Mouse (Mus musculus) monocyte, adult 5-6 weeks (primary cell): ENCODE measurements around the gene Fip1l1. TPM values are rescaled to one million over a fixed set of nuclear protein-coding genes. Genes with fewer than 3 reads are reported as not detected.

Source experiments
- ATAC-seq: fragments of 153-309, 156-312 bp; replicated peaks from 2 replicates; pipeline ENCODE4 v1.8.0; 2017; ENCODE audit warnings: mild to moderate bottlenecking; ENCODE audit not compliant: low TSS enrichment, insufficient number of reproducible peaks, severe bottlenecking, poor library complexity, low FRiP score
- total RNA-seq: library from RNA; stranded (forward); fragments of 200-1000, 200-491, 200-594 nt; gene quantifications from 3 replicates; pipeline ENCODE4 v1.2.3, GENCODE M21; 2017

The Fip1l1 gene
- total RNA-seq, 1 experiment from 2014 or later, result 161 TPM

DNA sequence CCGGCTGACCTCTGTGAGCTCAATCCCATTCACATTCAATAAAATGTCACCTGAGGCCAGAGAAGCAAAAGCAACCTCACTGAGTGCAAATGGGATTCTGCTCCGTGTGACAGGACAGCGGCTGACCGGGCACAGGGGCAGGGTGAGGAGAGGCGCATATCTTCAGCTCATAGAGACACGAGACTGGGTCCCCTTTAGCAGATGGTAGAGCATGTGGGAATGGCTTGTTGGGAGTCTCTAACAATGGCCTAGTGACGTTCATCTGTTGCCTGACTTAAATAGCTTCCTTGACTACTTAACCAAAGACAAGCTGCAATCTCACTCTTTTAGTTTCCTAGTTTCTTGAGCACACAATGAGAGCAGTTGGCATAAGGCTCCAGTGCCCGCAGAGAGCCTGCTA, 71.0 kb downstream of the Fip1l1 start:
- ATAC-seq, result no peak

DNA sequence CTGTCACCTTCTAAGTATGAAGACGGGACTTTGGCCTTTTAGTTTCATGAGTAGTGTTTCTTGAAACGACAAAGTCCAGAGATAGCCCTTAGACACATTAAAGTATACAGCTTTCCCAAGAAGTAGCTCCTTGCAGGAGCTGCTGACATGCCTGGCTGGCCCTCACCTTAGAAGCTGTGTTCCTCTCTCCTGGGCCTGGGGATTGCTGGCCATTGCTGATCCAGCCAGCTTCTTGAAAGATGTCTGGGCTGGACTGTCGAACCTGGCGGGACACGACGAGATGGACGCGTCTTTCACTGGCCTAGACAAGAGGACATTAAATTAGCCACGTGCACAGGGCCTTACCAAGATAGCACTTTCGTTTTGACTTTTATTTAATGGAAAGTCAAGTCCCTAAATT, 75.3 kb downstream of the Fip1l1 start:
- no peak for ATAC-seq

DNA sequence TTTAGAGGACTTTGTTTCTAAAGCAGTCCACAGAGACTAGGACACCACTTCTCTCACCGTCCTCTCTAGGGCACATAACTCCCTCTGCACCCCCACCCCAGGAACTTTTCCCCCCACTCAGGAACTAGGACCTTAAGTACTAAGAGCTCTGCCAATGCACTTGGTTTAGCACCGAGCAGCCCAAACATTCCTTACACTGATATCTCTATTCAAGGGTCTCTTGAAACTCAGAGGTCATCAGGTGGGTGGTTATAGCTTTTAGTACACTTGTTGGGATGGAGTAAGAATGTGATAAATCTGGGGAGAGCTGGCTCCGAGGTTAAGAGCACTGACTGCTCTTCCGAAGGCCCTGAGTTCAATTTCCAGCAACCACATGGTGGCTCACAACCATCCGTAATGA, 77.5 kb downstream of the Fip1l1 start:
- ATAC-seq, result no peak

DNA sequence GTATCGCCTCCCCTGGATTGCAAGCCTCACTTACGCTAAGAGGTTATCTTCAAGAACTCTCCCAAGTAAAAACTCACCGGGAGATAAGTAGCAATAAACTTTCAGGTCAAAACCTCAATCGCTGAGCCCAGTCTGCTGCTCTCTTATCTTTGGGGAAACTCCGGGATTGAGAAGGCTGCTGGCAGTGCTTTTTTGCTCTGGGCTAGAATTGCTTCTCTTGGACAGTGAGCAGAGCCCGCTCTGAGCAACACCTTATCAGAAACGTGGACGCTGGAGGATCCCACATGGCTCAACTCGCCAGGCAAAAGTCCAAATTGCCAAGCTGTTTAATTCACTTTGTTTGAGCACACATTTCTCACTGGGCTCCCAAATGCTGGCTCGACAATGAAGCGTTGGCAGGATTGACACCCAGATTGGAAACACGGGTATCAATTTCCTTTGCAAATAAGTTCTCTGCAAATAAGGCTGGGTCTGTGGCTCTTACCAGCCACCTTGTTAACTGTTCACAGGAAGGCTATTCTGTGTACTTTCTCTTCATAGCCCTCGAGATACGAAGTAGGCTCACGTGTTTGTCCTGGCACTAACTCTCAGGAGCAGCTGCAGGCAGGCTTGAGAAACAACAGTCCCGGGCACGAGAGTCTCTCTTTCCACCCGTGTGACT, 78.4 kb downstream of the Fip1l1 start:
- ATAC-seq, result no peak

DNA sequence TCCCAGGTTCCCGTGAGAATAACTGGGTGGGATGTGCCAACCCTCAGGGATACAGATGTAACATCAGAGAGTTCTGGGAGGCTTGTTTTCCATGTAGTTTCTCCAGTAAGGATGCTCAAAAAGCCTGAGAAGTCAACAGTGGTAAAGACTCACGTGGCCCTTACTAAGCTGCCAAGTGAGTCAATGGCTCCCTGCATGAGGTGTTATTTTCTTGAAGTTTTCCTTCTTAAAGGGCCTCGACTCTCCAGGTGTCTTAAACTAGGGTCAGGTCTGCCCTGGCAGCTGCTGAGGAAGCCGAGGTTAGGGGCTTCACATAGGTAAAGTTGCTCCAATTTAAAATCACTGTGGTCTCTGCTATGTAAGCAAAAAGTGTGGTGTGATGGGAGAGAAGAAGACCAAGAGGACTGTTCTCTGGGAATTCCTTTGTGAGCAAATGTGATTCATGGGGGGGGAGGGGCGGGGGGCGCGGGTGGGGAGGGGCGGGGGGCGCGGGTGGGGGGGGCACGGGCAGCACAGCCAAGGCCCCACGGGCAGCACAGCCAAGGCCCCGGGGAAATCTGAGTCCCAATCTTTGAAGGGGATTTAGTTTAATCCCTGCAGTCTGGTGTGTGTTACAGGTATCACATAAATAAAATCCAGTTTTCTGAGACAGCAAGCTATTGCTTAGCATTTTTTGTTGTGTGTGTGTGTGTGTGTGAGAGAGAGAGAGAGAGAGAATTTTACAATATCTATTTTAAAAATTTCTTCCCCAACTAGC, 82.7 kb downstream of the Fip1l1 start:
- no peak for ATAC-seq

DNA sequence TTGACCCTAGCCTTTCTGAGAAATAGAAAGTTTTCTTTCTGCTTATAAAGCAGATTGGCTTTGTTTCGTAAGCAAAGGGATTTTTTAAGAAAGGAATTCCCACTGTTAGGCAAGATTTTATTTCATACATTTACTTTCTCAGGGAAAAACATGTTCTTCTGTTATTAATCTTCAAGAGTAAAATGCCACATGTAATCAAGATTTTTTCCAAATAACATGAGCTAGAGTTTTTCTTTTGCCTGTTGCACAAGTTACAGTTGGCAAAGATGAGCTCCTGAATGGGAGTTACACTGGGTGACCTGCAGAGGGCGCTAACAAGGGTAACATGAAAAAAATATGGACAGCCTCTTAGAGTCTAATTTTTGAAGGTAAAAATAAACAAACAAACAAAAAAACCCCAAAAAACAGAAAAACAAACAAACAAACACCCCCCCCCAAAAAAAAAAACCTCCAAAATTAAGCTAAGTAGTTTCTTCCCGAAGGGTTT, 83.4 kb downstream of the Fip1l1 start:
- no peak for ATAC-seq

DNA sequence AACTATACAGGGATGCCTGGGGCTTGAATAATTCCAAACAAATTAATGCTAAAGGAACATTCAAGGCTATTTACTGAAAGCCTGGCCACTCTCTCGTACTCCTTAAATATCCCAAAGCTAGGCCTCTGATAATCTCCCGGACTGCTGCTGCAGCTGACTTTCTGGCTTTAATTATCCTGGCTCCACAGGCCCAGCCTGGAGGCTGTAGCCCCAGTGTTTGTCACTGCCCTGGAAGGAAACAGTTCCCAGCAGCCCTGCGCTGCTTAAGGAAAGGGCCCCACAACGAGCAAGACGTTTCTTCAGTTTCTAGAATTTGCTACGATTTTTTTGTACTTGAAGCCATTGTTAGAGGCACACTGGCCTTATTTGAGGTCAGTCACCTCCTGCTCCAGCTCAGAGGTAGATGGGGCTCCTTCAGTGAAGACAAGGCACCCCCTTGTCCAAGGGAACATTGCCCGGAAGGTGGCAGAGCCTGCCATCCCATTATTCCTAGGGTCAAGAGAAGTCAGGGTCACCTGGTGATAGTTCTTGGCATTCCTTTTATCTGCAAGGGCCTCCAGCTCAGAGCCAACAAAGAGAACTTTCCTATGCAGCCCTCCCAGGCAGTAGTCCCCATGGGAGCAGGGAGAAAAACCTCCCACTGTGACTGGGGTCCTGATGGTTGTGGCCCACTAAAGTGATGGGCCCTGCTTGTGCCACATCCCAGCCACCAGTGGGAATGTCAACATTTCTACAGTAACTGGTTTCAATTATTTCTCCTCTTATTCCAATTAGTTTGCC, 86.6 kb downstream of the Fip1l1 start:
- ATAC-seq, result no peak

DNA sequence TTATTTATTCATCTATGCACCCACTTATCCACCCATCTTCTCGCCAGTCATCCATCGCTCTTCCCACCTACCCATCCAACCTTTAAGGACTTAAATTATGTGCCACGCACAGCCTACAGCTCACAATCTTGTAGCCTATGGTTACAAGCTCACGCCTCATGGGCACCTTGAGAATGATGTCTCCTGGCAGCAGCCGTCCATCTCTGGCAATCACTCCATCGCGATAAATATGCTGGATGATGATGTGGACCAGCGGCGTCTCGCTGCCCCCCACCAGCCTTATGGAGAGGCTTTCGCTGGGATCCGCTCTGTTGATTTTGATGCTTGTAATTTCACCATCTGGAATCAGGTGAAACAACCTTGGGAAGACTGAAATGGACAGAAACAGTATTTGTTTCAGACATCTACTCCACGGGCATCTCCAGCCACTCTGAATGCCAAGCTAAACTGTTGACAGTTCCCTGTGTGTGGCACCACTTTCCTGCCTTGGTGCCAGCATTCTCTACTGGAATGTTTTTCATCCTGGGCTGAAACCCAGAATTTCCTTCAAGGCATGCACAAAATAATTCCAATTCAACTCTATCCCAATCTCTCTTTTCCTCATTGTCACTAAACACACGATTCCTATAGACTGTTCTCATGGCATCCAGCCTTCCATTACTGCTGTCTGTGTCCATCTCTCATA, 88.2 kb downstream of the Fip1l1 start:
- ATAC-seq, result no peak

DNA sequence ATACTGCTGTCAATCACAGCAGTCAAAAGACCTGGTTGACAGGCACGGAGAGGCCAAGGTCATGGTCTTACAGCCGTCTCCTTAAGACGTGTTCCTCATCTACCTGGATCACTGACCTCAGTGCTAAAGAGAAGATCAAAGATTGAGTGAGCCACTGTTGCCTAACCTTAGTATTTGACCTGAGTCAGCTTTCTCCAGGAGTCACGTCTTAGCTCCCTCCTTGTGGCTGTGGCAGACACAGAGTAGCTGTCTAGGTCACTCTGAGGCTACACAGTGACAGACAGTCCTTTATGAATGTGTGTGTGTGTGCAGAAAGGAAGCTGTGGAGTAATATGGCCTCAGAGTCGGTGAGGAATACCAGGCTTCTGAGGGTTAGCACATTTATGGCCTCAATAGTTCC, 89.1 kb downstream of the Fip1l1 start:
- no peak for ATAC-seq

DNA sequence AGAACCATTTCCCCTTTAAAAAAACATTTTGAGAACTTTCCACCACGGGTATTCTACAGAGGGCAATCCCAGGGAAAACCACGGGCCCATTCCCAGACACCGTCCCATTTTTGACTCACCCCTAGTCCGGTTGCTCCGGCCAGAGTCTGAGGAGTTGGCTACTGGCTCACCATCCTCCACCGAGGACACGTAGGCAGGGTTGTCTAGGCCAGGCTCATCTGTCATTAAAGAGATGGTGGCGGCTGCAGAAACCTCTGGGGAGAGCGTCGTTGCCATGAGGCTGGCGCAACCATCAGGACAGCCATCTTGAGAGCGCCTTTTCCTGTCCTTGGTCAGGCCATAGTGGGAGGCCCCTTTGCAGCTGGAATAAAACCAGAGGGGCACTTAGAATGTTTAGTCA, 92.8 kb downstream of the Fip1l1 start:
- ATAC-seq, result no peak

DNA sequence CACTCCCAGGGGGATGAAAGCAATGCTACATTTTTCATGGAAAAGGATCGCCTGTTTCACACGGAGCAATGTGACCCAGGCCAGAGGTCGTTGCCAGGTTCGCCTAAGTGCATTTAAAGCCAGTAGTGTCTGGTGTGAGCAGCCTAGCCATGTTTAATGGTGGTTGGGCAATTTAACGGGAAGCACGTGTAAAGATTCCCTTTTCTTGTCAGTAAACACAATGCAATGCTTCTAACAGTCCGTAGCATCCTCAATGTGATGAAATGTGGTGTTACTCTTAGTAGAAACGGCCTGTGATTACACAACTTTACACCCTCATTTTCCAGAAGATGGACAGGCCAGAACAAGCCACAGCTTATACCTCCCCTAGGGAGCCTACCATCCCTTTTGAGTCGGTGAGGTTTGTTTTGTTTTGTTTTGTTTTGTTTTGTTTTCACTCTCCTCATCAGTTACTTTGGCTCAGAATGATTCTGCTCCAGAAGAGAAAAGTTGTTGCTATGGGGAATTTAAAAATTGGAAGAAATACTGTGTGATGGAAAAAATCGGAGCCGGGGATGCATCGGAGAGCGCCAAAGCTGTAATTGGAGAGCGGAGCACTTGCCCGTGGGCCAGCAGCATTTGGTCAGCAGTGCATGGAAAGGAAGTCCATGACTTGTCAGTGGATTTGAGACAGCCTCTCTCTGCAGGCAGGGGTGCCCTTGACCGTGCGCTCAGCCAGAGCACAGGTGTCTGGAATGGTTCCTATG, 97.3 kb downstream of the Fip1l1 start:
- no peak for ATAC-seq

DNA sequence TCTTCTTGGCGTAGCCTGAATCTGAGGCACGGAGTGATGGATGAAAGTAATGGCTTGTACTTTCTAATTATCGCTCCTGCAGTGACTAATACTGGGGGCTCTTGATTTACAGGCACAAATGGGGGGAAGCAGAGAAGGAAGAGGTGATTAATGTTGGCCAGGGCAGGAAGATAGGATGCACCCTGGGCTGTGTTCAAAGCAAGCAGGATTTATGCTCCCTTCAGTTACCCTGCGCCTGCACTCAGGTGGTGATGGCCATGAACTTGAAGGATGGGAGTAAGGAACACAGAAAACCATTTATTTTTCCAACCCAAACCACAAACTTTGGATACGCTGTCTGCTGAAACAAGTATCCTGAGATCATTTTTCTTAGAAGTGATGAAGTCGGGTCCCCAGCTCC, 98.2 kb downstream of the Fip1l1 start:
- no peak for ATAC-seq

DNA sequence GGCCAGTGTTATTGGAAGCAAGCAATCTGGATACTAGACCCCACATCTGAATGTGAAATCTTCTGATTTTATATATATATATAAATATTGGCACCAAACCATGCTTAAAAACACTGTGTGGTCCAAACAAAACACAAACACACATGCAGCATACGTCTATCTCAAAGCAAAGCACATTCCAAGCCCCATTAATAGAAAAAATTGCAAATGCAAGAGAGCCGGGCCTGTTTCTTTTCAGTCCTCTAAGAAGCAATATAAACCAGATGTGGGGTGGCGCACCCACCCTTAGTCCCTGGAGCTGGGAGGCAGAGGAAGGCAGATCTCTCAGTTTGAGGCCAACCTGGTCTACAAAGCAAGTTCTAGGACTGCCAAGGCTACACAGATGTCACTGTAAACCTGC, 99.1 kb downstream of the Fip1l1 start:
- ATAC-seq, result no peak

DNA sequence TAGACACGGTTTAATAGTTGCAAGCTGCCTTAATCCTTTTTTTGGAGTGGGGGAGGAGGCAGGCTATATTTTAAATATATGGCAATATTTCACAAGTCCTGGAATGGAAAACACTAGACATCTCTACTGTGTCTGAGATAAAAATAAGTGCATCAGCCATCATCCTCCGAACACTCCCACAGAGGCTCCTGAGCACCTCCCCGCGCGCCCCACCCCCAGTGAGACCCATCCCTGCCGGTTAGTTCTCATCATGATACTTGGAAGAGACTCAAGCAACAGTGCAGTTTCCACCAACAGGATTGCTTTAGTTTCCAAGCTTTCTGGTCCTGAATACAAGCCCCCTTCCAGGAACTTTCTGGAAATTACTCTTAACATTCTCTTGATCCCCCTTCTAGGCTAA, 104.3 kb downstream of the Fip1l1 start:
- no peak for ATAC-seq

DNA sequence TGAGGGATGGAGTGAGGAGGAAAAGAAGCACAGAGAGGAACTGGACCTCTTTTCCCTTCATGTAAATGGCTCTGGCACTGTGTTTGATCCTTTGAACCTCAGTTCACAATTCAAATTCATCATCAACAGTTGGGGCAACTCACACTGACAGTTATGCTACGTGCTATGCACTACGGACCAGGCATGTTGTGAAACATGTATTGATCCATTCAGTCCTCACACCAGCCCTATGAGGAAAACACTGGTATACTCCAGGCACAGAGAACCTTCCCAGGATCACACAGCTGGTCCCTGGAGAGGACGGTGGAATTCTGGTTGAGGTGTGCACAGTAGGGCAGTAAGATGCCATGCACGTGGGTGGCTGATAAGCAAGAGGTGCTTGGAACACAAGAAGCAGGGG, 105.3 kb downstream of the Fip1l1 start:
- no peak for ATAC-seq

DNA sequence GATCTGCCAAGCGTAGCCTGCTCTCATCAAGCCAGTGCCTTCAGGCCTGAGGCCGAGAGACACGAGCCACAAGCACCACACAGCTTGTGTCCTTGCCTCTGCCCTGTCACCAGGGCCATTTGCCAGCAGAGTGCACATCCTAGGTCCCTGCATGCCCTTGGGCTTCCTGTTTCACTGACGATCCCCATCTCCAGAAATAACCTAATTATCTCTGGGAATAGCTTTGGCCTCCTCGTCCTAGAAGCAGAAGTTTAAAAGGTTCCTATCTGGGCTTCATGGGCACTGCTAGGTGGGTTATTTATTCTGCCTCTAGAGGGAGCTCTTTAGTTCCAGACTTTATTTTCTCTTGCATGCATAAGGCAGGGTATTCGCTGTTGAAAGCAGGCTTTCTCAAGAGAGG, 105.8 kb downstream of the Fip1l1 start:
- no peak for ATAC-seq

DNA sequence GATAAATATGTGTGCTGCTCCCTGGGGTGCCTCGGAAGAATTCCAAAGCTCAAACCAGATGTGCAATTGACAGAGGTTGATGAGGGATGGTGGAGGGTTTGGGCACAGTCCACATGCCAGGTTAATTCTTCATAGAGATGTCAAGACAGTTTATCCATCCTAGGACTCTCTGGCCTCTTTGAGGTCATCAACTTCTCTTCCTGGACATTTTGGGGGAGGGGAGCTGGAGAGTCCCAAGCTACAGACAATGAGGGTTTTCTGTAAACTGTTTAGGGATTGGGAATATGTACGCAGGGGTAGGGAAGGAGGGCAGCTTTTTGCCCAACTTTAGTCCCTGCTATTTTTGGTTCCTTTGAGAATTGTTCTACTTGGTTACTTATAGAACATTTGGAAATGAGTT, 107.0 kb downstream of the Fip1l1 start:
- no peak for ATAC-seq

DNA sequence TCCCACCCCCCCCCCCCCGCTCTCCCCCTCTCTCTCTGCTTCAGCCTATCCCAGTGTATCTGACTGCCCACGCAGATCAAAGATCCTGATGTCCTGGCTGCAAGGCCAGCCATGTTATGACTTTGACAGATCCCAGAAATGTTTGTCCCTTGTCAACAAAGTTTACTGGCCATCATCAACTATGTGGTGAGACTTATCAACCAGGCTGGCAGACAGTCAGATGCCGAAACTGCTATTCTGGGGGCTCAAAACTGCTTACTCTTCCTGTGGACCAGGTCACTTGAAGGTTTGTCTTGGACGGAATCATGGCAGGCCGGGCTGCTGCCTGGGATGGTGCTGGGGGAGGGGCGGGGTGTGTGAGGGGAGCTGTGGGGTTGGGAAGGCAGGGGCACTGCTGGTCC, 112.3 kb downstream of the Fip1l1 start:
- no peak for ATAC-seq

DNA sequence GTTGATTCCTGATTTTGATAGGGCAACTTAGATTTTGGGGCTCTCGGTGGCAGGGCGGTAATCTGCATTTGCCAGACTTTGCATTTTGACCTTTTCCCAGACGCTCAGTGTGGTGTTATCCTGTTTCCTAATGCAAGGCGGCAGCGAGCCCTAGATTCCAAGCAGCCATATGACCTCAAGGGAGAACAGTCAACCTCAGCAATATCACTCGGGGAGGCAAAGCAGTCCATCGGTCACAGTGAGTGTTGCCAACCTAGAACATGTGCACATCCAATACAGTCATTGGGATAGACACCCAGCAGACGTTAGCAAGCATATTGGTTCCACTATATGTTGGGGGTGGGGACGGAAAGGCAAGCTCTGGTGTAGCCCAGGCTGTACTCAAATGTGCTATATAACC, 113.0 kb downstream of the Fip1l1 start:
- no peak for ATAC-seq
